Mouse (Mus musculus) left cerebral cortex, postnatal 25 days (tissue): ENCODE results near the gene Pdzd8. TPM values are rescaled to one million over a fixed set of nuclear protein-coding genes. Genes with fewer than 3 reads are reported as not detected.
A peak's percentile ranks its signal among the peaks of the same experiment; 100 is the strongest.

ENCODE experiments used
- DNase-seq, 2 experiments: peaks; one replicate each; pipeline ENCODE4 v3.0.0; 2022; ENCODE audit warnings: low spot score in 2 of 2, mixed read lengths in 1 of 2
- intact Hi-C: fragments of 180-260 bp; cut with DNase I; formaldehyde crosslinking; loops from one replicate; pipeline ENCODE4 v1.15.1; 2025
- total RNA-seq, 2 experiments: library from RNA; stranded (reverse); gene quantifications; 2 replicates each; pipeline ENCODE4 v1.2.3; 2021

The Pdzd8 gene
- total RNA-seq, result 10 to 100 TPM; 59.8 to 62.3 TPM

DNA sequence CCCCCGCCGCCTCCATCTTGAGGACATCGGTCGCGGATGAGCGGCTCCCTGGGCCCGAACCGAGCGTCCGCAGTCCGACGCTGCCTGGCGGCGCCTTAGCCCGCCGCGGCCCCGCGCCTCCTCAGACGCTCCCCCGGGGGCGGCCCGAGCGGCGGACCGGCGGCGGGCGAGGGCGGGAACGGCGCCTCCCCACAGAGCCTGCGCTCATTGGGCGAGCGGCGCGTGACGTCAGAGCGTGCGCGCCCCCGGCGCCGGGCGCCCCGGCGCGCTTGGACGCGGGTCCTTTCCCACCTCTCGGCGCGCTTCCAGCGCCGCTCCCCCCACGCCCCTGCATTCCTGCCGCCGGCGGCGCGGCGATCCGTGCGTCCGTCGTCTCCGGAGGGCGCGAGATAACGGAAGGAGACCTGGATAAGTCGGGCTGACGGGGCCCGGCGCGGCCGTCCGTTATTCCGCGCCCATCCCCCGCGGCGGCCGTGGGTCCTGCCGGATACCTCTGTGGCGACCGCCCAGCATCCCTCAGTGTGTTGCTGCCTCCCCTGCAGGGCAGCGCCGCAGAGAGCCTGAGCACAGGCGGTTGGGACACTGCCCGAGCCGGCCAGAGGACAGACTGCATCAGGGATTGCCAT lies at the start of gene Pdzd8:
Pdzd8 (minus strand) TSS at position 123 of the 626 bp plus-strand sequence.
- peak; percentile 90 to 93 for DNase-seq
- intact Hi-C loops, result no loop called here

- intact Hi-C loops, result no loop called here
- peak; percentile 21 to 75 for DNase-seq
These were observed 48.3 kb upstream of the Pdzd8 start for GRCm38 (mm10) chr19:59393777-59394441.

GRCm38 (mm10) chr19:59388847-59389606 lies 43.4 kb upstream of the Pdzd8 start:
- intact Hi-C loops, result loop anchor here (5.0 kb wide), 2 partner anchors 68 to 1028 kb away; partner anchors contain the start of gene Emx2
- DNase-seq, result peak; percentile 63 to 71

DNA sequence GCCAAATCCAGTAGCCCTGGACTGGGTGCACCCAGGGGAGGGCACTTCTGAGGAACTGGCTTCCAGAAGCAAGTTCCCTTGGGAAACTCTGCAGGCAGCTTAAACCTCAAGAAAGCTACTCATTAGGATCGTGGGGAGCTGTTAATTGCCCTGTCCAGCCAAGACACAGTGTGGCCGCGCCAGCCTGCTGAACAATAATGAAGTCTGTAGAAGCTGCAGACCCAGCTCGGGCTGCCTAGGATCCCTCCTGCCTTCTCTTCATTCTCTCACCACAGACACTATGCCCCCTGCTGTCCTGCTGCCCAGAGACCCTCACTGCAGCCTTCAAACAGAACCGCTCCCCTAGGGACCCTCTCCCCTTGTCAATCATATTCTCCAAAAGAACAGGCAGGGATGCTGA lies 42.8 kb upstream of the Pdzd8 start:
- peak in 1 of 2 experiments; percentile 43 for DNase-seq
- intact Hi-C loops, result loop anchor here (5.0 kb wide), 2 partner anchors 69 to 1029 kb away; partner anchors contain the start of gene Emx2

- DNase-seq, result peak; percentile 45 to 47
- intact Hi-C loops, result loop anchor here (5.0 kb wide), 2 partner anchors 70 to 1030 kb away; partner anchors contain the start of gene Emx2
These were observed 41.6 kb upstream of the Pdzd8 start for GRCm38 (mm10) chr19:59387178-59387577.

DNA sequence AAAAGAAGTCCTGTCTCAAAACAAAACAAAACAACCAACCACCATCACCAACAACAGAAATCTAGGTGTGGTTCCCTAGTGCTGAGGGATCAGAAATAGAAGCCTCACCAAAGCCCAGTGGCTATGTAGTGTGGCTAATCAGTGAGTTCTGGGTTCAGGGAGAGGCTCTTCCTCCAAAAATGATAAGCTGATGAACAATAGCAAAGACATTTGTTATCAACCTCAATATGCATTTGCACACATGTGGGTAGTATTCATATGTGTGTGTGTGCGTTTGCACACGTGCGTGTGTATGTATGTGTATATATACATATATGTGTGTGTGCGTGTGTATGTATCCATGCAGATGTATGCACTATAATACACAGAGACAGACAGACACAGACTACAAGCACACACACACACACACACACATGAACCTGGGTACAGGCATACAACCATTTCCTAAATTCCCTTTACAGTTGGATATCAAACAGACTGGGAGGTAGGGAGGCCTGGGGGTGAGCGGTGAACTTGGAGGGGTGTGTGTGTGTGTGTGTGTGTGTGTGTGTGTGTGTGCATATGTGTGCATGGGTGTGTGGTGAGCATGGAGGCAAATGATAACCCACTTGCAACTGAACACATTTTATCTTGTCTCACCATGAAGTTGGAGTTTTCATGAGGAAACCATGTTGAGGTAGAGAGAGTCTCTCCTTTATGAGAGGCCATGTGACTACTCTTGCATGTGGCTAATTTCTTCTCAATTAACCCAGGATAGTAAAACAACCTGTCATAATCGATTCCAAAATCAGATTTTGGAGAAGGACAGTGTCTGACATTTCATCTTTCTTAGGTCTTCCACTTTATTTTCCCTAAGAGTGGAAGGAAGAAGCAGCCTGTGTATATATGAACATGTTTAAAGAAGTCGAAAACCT lies 39.3 kb upstream of the Pdzd8 start:
- DNase-seq, result no peak
- intact Hi-C loops, result loop anchor here (5.0 kb wide), 2 partner anchors 72 to 1032 kb away; partner anchors contain the start of gene Emx2

GRCm38 (mm10) chr19:59382416-59382917 lies 36.9 kb upstream of the Pdzd8 start:
- DNase-seq, result no peak
- intact Hi-C loops, result no loop called here

GRCm38 (mm10) chr19:59379995-59380394 lies 34.4 kb upstream of the Pdzd8 start:
- intact Hi-C loops, result no loop called here
- DNase-seq, result peak in 1 of 2 experiments; percentile 18

GRCm38 (mm10) chr19:59376481-59376880 lies 30.9 kb upstream of the Pdzd8 start:
- intact Hi-C loops, result no loop called here
- no peak for DNase-seq

GRCm38 (mm10) chr19:59374940-59375339 lies 29.4 kb upstream of the Pdzd8 start:
- DNase-seq, result no peak
- intact Hi-C loops, result no loop called here

DNA sequence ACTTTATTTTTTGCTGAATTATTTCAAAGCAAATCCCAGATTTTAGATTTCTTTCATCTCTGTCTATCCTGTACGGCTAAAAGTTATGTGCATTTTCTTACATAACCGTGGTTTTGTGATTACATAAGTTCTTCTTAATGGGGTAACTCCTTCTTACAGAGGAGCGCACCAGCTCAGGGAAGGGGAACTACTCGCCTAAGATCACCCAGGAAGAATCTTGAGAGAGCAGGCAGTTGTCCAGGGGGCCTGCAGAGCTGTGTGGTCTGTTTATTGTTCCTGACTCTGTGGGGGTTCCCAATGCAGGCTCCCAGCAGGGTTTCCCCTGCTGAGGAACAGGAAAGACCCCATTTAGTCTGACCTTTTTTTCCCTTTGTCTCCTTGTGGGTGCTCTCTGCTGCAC lies 27.3 kb upstream of the Pdzd8 start:
- no peak for DNase-seq
- intact Hi-C loops, result no loop called here

GRCm38 (mm10) chr19:59371016-59371415 lies 25.4 kb upstream of the Pdzd8 start:
- intact Hi-C loops, result no loop called here

DNA sequence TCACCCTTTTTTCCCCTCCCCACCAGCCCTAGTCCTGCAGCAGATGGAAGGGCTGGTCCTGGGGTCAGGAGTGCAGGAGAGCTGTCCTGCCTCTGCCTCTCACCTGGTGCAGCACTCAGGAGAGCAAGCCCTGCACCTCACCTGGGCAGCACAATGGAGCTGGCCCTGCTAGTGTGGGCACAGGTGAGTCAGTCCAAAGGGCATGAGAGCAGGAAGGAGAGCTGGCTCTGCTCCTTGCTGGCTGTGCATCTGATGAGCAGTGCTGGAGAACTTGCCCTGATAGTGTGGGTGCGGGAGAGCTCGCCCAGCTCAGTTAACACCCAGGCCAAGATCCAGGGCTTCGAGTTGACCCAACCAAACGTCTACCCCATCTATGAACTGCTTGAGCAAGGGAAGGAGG lies 22.3 kb upstream of the Pdzd8 start:
- intact Hi-C loops, result no loop called here
- no peak for DNase-seq

More at GRCm38 (mm10) chr19:59371016-59371415, 25.4 kb upstream of the Pdzd8 start:
- DNase-seq, result no peak

DNA sequence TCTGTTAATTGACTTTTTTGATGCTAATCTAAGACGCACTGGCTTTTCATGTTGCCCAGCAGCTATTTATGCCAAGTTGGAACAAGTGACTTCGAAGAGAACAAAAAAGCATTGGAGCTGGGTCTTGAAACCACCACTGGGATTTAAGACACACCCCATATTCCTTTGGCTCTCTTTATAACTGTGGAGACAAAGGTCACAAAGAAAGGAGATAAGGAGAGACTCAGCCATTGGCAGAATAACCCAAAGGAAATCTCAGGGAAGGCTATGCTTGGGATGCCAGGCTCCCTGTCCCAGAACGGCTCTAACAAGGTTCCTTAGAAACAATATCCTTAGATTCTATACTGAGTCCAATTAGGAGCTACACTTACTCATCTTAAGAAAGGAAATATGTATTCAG lies 21.1 kb upstream of the Pdzd8 start:
- DNase-seq, result no peak
- intact Hi-C loops, result no loop called here

DNA sequence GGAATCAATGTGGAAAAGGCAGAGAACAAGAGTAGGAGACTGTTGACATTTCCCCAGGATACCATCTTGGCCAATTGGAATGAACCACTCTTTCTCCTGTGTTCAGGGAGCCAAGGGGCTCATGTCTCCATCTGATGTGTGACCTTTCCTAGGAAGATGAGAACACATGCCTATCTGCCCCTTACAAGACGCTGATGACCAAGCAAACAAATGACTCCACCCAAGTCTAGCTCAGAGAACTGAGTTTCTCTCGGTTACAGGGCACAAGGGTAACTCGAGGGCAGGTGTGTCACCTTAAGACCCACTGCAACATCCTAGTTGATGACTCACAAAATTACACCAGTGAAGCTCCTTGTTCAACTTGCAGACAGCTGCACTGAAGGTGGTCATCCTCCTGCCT lies 18.1 kb upstream of the Pdzd8 start:
- intact Hi-C loops, result no loop called here
- DNase-seq, result no peak

GRCm38 (mm10) chr19:59362646-59363045 lies 17.1 kb upstream of the Pdzd8 start:
- intact Hi-C loops, result no loop called here
- no peak for DNase-seq

- no peak for DNase-seq
- intact Hi-C loops, result no loop called here
These were observed 14.9 kb upstream of the Pdzd8 start for GRCm38 (mm10) chr19:59360486-59360896.

DNA sequence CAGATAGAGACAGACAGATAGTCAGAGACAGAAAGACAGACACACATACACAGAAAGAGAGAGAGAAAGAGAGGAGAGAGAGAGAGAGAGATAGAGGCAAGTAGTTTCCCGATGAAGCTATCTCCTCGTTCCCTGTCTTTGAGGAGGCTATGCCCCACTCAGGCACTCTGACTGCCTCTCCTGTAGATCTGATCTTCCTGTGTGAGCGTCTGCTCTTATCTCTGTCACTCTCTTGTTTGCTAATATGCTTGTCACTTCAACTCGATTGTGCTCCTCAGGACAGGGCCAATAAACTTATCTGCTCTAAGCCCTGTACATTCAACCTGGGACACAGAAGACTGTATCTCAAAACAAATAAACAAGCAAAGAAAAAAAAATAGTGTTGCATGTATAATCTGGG lies 13.6 kb upstream of the Pdzd8 start:
- intact Hi-C loops, result no loop called here

DNA sequence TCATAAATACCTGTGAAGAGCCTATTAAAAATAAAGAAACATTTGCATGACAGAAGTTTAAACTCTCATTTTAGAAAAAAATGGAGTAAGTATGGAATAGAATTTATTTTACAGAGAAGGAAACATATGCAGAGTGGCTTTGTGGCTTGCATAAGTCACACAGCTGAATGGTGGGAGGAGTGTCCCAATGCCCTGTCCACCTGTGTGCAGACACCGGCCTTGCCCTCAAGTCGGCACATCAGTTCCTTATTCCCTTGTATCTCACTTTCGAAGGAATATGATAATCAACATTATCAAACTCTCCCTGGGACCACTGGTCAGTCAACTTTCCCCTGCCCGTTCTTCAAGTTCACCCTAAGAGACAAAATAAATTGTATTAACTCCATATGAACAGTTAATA lies 12.3 kb upstream of the Pdzd8 start:
- intact Hi-C loops, result no loop called here
- no peak for DNase-seq

More for the DNA sequence above, 13.6 kb upstream of the Pdzd8 start:
- no peak for DNase-seq
